Mouse (Mus musculus): ENCODE measurements around the gene Actn3. TPM values are rescaled to one million over a fixed set of nuclear protein-coding genes. Genes with fewer than 3 reads are reported as not detected.
"Not testable (repeated sequence)": the region's sequence is repeated elsewhere in the genome, so short reads cannot be mapped to it uniquely, and the experiment has no call there.

The Actn3 gene
- polyA plus RNA-seq, 1 experiment from 2014 or later, result 2.9 TPM

- 63% methylated on average over 7 of the region's 7 CpGs for WGBS
- no peak overlapping the region for H3K4me2 ChIP-seq (replicated peaks)
- peaks cover 22% of the 10 kb centered on the region for H3K36me3 ChIP-seq (replicated peaks; ENCODE audit: control insufficient read depth, insufficient read depth)
- H3K27ac ChIP-seq, result no peak overlapping the region
- H3K4me3 ChIP-seq (replicated peaks; ENCODE audit: low read length), result no peak overlapping the region
- no peaks in the 10 kb centered on the region for H3K27me3 ChIP-seq (ENCODE audit: control insufficient read depth, insufficient read depth, low read length)
- no peaks in the 10 kb centered on the region for H3K4me1 ChIP-seq (replicated peaks; ENCODE audit: control insufficient read depth, insufficient read depth, low read length)
- no peak for ATAC-seq (ENCODE audit: low FRiP score)
- H3K9ac ChIP-seq, result no peak overlapping the region
- peak; percentile 61 for DNase-seq (ENCODE audit: low spot score)
- no peaks in the 10 kb centered on the region for H3K9me3 ChIP-seq (ENCODE audit: control insufficient read depth, low read length)
These were observed 48.6 kb downstream of the Actn3 start for GRCm38 (mm10) chr19:4829156-4829555.

- Histone ChIP-seq H3K4me3 (replicated peaks; ENCODE audit: low read length) (no peak overlapping the region), H3K9ac (no peak overlapping the region), H3K9me3 (ENCODE audit: control insufficient read depth, low read length) (no peaks in the 10 kb centered on the region), H3K4me1 (replicated peaks; ENCODE audit: control insufficient read depth, insufficient read depth, low read length) (no peaks in the 10 kb centered on the region), H3K27me3 (ENCODE audit: control insufficient read depth, insufficient read depth, low read length) (no peaks in the 10 kb centered on the region), H3K4me2 (replicated peaks) (no peak overlapping the region), H3K27ac (no peak overlapping the region), H3K36me3 (replicated peaks; ENCODE audit: control insufficient read depth, insufficient read depth) (peaks cover 23% of the 10 kb centered on the region)
- no peak for DNase-seq (ENCODE audit: low spot score)
- no peak for ATAC-seq (ENCODE audit: low FRiP score)
- WGBS, result 64% methylated on average over 16 of the region's 16 CpGs
These were observed 49.1 kb downstream of the Actn3 start for GRCm38 (mm10) chr19:4828444-4829114.

GRCm38 (mm10) chr19:4820678-4821303, 56.9 kb downstream of the Actn3 start:
- Histone ChIP-seq H3K27ac (no peak overlapping the region), H3K36me3 (replicated peaks; ENCODE audit: control insufficient read depth, insufficient read depth) (peaks cover 10% of the 10 kb centered on the region), H3K4me3 (replicated peaks; ENCODE audit: low read length) (no peak overlapping the region), H3K27me3 (ENCODE audit: control insufficient read depth, insufficient read depth, low read length) (no peaks in the 10 kb centered on the region), H3K4me1 (replicated peaks; ENCODE audit: control insufficient read depth, insufficient read depth, low read length) (no peaks in the 10 kb centered on the region), H3K9me3 (ENCODE audit: control insufficient read depth, low read length) (no peaks in the 10 kb centered on the region), H3K4me2 (replicated peaks) (no peak overlapping the region), H3K9ac (no peak overlapping the region)
- peak; percentile 70 for DNase-seq (ENCODE audit: low spot score)
- ATAC-seq (ENCODE audit: low FRiP score), result peak; percentile 37; the same call in 1 of the 2 replicates
- WGBS, result 70% methylated on average over 5 of the region's 5 CpGs

GRCm38 (mm10) chr19:4817182-4817835, 60.4 kb downstream of the Actn3 start:
- Histone ChIP-seq H3K9me3 (ENCODE audit: control insufficient read depth, low read length) (no peaks in the 10 kb centered on the region), H3K36me3 (replicated peaks; ENCODE audit: control insufficient read depth, insufficient read depth) (no peaks in the 10 kb centered on the region), H3K27ac (no peak overlapping the region), H3K4me2 (replicated peaks) (no peak overlapping the region), H3K27me3 (ENCODE audit: control insufficient read depth, insufficient read depth, low read length) (no peaks in the 10 kb centered on the region), H3K9ac (no peak overlapping the region), H3K4me3 (replicated peaks; ENCODE audit: low read length) (no peak overlapping the region), H3K4me1 (replicated peaks; ENCODE audit: control insufficient read depth, insufficient read depth, low read length) (peaks cover 1% of the 10 kb centered on the region; the same call in 1 of the 2 replicates)
- WGBS, result 70% methylated on average over 1 of the region's 1 CpGs
- ATAC-seq (ENCODE audit: low FRiP score) (no peak), DNase-seq (ENCODE audit: low spot score) (no peak)

DNA sequence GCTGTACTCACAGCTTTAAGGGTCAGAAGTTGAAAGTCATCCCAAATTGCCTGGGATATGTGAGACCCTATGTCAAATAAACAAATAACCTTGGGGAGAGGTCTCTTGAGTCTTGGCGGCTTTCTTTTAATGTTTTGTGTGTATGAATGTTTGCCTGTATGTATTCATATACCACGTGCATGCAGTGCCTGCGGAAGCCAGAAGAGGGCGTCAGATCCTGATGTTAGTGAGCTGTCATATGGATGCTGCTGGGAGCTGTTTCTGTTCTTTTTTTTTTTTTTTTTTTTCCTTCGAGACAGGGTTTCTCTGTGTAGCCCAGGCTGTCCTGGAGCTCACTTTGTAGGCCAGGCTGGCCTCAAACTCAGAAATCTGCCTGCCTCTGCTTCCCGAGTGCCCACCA, 64.7 kb downstream of the Actn3 start:
- ATAC-seq (ENCODE audit: low FRiP score), result no peak
- Histone ChIP-seq H3K4me2 (replicated peaks) (no peak overlapping the region), H3K36me3 (replicated peaks; ENCODE audit: control insufficient read depth, insufficient read depth) (no peaks in the 10 kb centered on the region), H3K9ac (no peak overlapping the region), H3K27me3 (ENCODE audit: control insufficient read depth, insufficient read depth, low read length) (no peaks in the 10 kb centered on the region), H3K27ac (no peak overlapping the region), H3K4me1 (replicated peaks; ENCODE audit: control insufficient read depth, insufficient read depth, low read length) (peaks cover 26% of the 10 kb centered on the region), H3K9me3 (ENCODE audit: control insufficient read depth, low read length) (no peaks in the 10 kb centered on the region), H3K4me3 (replicated peaks; ENCODE audit: low read length) (no peak overlapping the region)
- WGBS, result 89% methylated on average over 6 of the region's 6 CpGs
- no peak for DNase-seq (ENCODE audit: low spot score)

GRCm38 (mm10) chr19:4812334-4812949, 65.3 kb downstream of the Actn3 start:
- WGBS, result 81% methylated on average over 8 of the region's 8 CpGs
- DNase-seq (ENCODE audit: low spot score); H3K36me3 ChIP-seq (replicated peaks; ENCODE audit: control insufficient read depth, insufficient read depth); ATAC-seq (ENCODE audit: low FRiP score); H3K9me3 ChIP-seq (ENCODE audit: control insufficient read depth, low read length); H3K27me3 ChIP-seq (ENCODE audit: control insufficient read depth, insufficient read depth, low read length): not testable (repeated sequence)
- Histone ChIP-seq H3K4me2 (replicated peaks) (peak overlapping the region; percentile 93), H3K9ac (peak overlapping the region; percentile 79), H3K4me1 (replicated peaks; ENCODE audit: control insufficient read depth, insufficient read depth, low read length) (peaks cover 28% of the 10 kb centered on the region), H3K27ac (peak overlapping the region; percentile 91; the same call in 1 of the 2 replicates), H3K4me3 (replicated peaks; ENCODE audit: low read length) (peak overlapping the region; percentile 79)

GRCm38 (mm10) chr19:4811909-4812242, 65.8 kb downstream of the Actn3 start:
- no peak for DNase-seq (ENCODE audit: low spot score)

More at GRCm38 (mm10) chr19:4811909-4812242, 65.8 kb downstream of the Actn3 start:
- peak; percentile 46; the same call in 1 of the 2 replicates for ATAC-seq (ENCODE audit: low FRiP score)
- WGBS, result 5% methylated on average over 12 of the region's 12 CpGs
- Histone ChIP-seq H3K27me3 (ENCODE audit: control insufficient read depth, insufficient read depth, low read length) (no peaks in the 10 kb centered on the region), H3K4me3 (replicated peaks; ENCODE audit: low read length) (peak overlapping the region; percentile 79), H3K9ac (peak overlapping the region; percentile 79), H3K27ac (peak overlapping the region; percentile 91), H3K4me2 (replicated peaks) (peak overlapping the region; percentile 93), H3K4me1 (replicated peaks; ENCODE audit: control insufficient read depth, insufficient read depth, low read length) (peaks cover 28% of the 10 kb centered on the region), H3K36me3 (replicated peaks; ENCODE audit: control insufficient read depth, insufficient read depth) (no peaks in the 10 kb centered on the region), H3K9me3 (ENCODE audit: control insufficient read depth, low read length) (no peaks in the 10 kb centered on the region)

All from hindbrain, embryonic 14.5 days (tissue).